Mouse (Mus musculus) bone marrow macrophage, adult 2 months (primary cell): ENCODE data around the gene Chil4.
"Not testable (repeated sequence)": the region's sequence is repeated elsewhere in the genome, so short reads cannot be mapped to it uniquely, and the experiment has no call there.

Experiments
- CTCF ChIP-seq: IDR thresholded peaks from 2 replicates; pipeline ENCODE4 v1.5.1; 2012; ENCODE audit warnings: low read depth, mild to moderate bottlenecking, low read length, moderate library complexity
- POLR2A ChIP-seq: IDR thresholded peaks from 2 replicates; pipeline ENCODE4 v1.6.1; 2012; ENCODE audit warnings: mild to moderate bottlenecking, low read depth, low read length, borderline replicate concordance

GRCm38 (mm10) chr3:106223391-106223790 is 4.1 kb upstream of the Chil4 start:
- TF ChIP-seq CTCF, POLR2A: not testable (repeated sequence)
